Mouse (Mus musculus) bone marrow macrophage, adult 2 months (primary cell): ENCODE data around the gene Pafah1b3. TPM values are rescaled to one million over a fixed set of nuclear protein-coding genes. Genes with fewer than 3 reads are reported as not detected.
A peak's percentile ranks its signal among the peaks of the same experiment; 100 is the strongest.

Experiments used
- H3K27ac ChIP-seq: 2 replicates; pipeline ENCODE4 v1.5.1; 2012; ENCODE audit warnings: low read depth, low read length; ENCODE audit not compliant: insufficient read depth
- H3K4me1 ChIP-seq: 2 replicates; pipeline ENCODE4 v1.6.1; 2012; ENCODE audit warnings: low read length; ENCODE audit not compliant: control insufficient read depth, insufficient read depth
- H3K4me3 ChIP-seq: 2 replicates; pipeline ENCODE4 v1.5.1; 2012; ENCODE audit warnings: mild to moderate bottlenecking, low read length, moderate library complexity; ENCODE audit not compliant: insufficient read depth
- CTCF ChIP-seq: IDR thresholded peaks from 2 replicates; pipeline ENCODE4 v1.5.1; 2012; ENCODE audit warnings: low read depth, mild to moderate bottlenecking, low read length, moderate library complexity
- POLR2A ChIP-seq: IDR thresholded peaks from 2 replicates; pipeline ENCODE4 v1.6.1; 2012; ENCODE audit warnings: mild to moderate bottlenecking, low read depth, low read length, borderline replicate concordance
- polyA plus RNA-seq: library from polyadenylated mRNA; stranded (reverse); fragments of >200 nt; gene quantifications from 2 replicates; pipeline ENCODE4 v1.2.4, GENCODE M21; 2012; ENCODE audit not compliant: missing spikeins, insufficient read depth, insufficient read length

Gene Pafah1b3
- polyA plus RNA-seq, 1 experiment = 35.5 TPM

GRCm38 (mm10) chr7:25277405-25277804 lies 20.4 kb downstream of the Pafah1b3 start:
- TF ChIP-seq POLR2A = no peak
- no peak for TF ChIP-seq CTCF

DNA sequence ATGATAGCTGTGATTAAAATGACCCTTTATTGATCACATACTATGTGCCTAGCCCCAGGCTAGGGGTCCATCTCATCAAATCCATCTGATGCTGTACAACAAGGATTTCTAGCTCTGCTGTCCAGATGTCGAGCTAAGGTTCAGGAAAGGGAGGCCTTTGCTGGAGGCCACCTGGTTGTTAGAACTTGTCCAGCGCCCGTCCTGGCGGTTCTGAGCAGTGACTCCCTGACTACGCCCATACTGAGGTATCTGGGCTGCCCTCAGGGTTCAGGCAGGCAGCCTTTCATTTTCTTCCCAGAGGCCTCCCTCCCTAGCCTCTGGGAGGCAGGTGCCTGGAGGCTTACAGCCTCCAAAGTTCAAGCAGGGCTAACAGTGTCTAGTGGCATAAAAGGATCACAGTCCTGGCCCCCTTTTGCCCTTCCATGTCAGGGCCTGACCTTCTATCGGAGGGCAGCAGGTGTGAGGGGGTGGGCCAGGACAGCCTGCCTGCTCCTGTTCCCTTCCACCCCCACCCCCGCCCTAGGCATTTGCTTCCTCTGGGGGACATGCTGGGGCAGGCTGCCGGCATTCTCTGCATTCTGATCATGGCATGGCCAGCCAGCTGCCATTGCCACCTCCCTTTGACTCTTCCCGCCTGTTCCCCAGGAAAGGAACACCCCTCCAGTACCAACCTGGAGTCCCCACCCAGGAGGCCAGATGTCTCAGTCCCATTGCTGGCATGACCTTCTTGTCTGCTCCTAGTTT lies 22.1 kb downstream of the Pafah1b3 start:
- TF ChIP-seq POLR2A (no peak), CTCF (no peak)
- Histone ChIP-seq H3K4me3 (no peak overlapping the region), H3K4me1 (peaks cover 36% of the 10 kb centered on the region), H3K27ac (no peak overlapping the region)

More at GRCm38 (mm10) chr7:25277405-25277804, 20.4 kb downstream of the Pafah1b3 start:
- Histone ChIP-seq H3K4me3 (peak overlapping the region; percentile 75), H3K4me1 (peaks cover 45% of the 10 kb centered on the region), H3K27ac (peak overlapping the region; percentile 99)

- TF ChIP-seq POLR2A (no peak), CTCF (no peak)
- Histone ChIP-seq H3K4me3 (no peak overlapping the region), H3K4me1 (peaks cover 36% of the 10 kb centered on the region), H3K27ac (no peak overlapping the region)
These were observed 22.8 kb downstream of the Pafah1b3 start for GRCm38 (mm10) chr7:25274996-25275395.

DNA sequence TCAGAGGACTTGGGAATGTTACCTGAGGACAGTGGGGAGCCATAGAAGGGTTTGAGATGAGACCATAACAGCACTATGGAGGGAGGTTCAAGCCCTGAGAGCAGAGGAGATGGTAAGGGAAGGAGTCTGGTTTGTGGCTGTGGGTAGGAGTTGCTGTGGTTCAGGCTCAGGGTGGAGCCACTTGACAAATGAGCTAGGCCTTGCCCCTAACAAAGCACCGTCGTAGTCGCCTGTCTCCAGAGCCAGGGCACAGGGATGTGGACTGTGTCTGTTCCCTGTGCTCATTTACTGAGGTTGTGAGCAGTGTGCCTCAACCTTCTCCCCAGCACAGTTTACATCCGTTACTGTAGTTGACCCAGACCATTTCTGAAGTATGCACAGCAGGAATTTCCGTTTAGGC lies 23.2 kb downstream of the Pafah1b3 start:
- no peak for TF ChIP-seq POLR2A
- TF ChIP-seq CTCF = no peak
- Histone ChIP-seq H3K4me3 (no peak overlapping the region), H3K27ac (no peak overlapping the region), H3K4me1 (peaks cover 40% of the 10 kb centered on the region)

- no peak overlapping the region for H3K27ac ChIP-seq
- no peak for TF ChIP-seq POLR2A
- peaks cover 45% of the 10 kb centered on the region for H3K4me1 ChIP-seq
- no peak overlapping the region for H3K4me3 ChIP-seq
These were observed 24.2 kb downstream of the Pafah1b3 start for GRCm38 (mm10) chr7:25273259-25274241.

DNA sequence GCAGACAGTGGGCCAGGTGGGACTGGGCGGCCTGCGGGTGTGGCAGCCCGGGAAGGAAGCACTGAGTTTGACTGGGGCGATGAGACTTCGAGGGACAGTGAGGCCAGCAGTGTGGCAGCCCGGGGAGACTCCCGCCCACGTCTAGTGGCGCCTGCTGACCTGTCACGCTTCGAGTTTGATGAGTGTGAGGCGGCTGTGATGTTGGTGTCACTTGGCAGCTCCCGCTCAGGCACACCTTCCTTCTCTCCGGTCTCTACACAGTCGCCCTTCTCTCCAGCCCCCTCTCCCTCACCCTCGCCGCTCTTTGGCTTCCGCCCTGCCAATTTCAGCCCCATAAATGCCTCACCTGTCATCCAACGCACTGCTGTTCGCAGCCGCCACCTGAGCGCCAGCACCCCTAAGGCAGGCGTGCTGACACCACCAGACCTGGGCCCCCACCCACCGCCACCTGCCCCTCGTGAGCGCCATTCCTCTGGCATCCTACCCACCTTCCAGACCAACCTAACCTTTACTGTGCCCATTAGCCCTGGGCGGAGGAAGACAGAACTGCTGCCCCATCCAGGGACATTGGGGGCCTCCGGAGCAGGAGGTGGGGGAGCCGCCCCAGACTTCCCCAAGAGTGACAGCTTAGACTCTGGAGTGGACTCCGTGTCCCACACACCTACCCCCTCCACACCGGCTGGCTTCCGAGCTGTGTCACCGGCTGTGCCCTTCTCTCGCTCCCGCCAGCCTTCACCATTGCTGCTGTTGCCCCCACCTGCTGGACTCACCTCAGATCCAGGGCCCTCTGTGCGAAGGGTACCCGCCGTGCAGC lies 25.1 kb downstream of the Pafah1b3 start:
- TF ChIP-seq POLR2A (no peak), CTCF (no peak)
- H3K27ac ChIP-seq = no peak overlapping the region
- no peak overlapping the region for H3K4me3 ChIP-seq
- H3K4me1 ChIP-seq = peaks cover 42% of the 10 kb centered on the region

DNA sequence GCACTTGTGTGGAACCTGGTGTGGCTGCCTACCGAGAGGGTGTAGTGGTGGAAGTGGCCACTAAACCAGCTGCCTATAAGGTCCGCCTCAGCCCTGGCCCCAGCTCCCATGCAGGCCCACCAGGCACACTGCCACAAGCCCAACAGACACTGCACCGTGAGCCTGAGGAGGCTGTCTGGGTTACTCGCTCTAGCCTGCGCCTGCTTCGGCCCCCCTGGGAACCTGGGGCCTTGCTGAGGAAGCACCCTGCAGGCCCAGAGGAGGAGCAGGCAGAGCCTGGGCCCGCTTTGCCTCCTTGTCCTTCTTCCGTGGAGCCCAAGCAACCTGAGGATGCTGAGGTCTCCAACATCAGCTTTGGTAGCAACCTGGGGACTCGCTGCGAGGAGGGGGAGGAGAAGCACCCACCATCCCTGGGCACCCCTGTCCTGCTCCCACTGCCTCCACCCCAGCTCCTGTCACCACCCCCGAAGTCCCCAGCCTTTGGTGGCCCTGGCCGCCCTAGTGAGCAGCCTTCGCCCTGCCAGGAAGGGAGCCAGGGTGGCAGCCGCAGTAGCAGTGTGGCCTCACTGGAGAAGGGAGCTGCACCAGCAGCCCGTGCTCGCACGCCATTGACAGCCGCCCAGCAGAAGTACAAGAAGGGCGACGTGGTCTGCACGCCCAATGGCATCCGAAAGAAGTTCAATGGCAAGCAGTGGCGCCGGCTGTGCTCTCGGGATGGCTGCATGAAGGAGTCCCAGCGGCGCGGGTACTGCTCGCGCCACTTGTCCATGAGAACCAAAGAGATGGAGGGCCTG lies 25.9 kb downstream of the Pafah1b3 start:
- H3K4me3 ChIP-seq = no peak overlapping the region
- H3K27ac ChIP-seq = no peak overlapping the region
- no peak for TF ChIP-seq POLR2A
- no peak for TF ChIP-seq CTCF
- peaks cover 38% of the 10 kb centered on the region for H3K4me1 ChIP-seq

DNA sequence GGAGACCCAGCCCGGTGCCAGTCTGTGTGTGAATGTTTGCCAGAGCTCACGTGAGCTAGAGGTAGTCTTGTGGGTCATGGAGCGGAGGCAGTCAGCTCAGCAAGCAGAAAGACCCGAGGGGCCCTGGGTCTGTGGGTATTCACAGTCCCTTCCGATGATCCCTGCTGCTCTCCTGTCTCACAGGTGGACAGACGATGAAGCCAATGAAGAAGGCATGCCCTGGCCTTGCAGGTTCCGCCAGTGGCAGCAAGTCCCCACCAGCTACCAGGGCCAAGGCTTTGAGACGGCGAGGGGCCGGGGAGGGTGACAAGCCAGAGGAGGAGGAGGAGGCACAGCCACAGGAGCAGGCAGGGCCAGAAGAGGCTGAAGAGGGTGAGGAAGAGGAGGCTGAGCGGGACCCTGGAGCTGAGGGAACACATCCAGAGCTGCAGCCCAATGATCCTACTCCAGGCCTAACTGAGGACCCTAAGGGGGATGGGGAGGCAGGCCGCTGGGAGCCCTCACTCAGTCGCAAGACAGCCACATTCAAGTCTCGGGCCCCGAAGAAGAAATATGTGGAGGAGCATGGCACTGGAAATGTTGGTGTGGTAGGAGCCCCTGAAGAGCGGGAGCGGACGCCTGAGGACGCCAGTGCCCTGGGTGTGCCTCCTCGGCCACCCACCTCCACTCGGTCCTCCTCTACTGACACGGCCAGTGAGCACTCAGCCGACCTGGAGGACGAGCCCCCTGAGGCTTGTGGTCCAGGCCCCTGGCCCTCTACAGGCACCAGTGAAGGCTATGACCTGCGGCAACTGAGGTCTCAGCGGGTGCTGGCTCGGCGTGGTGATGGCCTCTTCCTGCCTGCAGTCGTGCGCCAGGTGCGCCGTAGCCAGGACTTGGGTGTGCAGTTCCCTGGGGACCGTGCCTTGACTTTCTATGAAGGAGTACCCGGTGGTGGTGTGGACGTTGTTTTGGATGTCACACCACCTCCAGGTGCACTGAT lies 26.8 kb downstream of the Pafah1b3 start:
- Histone ChIP-seq H3K4me3 (no peak overlapping the region), H3K27ac (no peak overlapping the region), H3K4me1 (peaks cover 38% of the 10 kb centered on the region)
- TF ChIP-seq CTCF (no peak), POLR2A (no peak)
